Mouse (Mus musculus) ovary, postnatal 36 days (tissue): ENCODE measurements at regions not wholly inside any gene's neighbourhood (a gene's known extent, or its start where the extent isn't known, plus 50 kb on each side); places are given as distances from the start of the nearest gene placed in this dataset.
A peak's percentile ranks its signal among the peaks of the same experiment; 100 is the strongest.

Experiments
- DNase-seq: peaks from one replicate; pipeline ENCODE4 v3.0.0; 2022; ENCODE audit warnings: low spot score, mixed read lengths

- no peak for DNase-seq
Measured at GRCm38 (mm10) chr15:62994691-62995090, 850.3 kb downstream of the Gsdmc2 start.

- no peak for DNase-seq
Measured at GRCm38 (mm10) chr15:62986871-62987270, 858.1 kb downstream of the Gsdmc2 start.

- DNase-seq = no peak
Measured at GRCm38 (mm10) chr15:62986147-62986546, 858.8 kb downstream of the Gsdmc2 start.

GRCm38 (mm10) chr15:62970566-62970965 is 874.4 kb downstream of the Gsdmc2 start:
- DNase-seq = no peak

DNA sequence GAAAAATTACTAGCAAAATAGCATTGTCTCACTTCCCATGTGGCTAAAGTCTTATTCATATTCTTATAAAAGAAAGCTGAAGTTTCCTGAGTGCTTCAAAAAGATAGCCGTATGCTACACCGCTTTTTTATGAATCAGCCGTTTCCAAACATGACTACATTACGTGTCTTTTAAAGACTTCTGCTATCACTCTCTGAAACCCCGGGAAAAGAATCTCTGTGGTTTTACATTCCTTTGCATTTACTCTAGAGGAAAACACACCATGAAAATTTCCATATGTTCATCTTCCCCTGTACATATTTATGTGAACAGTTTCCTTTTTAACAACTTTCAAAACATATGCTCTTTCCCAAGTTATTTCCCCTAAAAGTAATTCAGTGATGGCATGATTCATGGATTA is 882.3 kb downstream of the Gsdmc2 start:
- DNase-seq = no peak

DNA sequence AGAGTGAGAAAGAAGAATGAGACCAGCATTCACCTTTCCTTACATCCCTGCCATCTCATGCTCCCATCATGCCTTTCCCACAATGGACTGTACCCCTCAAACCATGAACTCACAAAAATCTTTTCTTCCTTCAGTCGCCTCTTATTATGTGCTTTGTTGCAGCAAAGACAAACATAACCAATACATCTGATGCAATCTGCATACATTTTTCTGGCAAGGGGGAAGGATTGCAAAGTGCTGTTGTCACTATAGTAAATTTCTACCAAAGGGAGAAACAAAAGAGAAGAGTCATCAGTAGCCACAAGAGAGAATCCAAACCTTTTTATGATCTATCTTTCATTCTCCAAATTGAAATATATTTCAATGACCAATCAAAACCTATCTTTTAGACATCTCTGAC is 884.4 kb downstream of the Gsdmc2 start:
- no peak for DNase-seq

- DNase-seq = no peak
Measured at GRCm38 (mm10) chr15:62958506-62959330, 886.3 kb downstream of the Gsdmc2 start.

- DNase-seq = no peak
Measured at GRCm38 (mm10) chr15:62954889-62955288, 890.1 kb downstream of the Gsdmc2 start.

DNA sequence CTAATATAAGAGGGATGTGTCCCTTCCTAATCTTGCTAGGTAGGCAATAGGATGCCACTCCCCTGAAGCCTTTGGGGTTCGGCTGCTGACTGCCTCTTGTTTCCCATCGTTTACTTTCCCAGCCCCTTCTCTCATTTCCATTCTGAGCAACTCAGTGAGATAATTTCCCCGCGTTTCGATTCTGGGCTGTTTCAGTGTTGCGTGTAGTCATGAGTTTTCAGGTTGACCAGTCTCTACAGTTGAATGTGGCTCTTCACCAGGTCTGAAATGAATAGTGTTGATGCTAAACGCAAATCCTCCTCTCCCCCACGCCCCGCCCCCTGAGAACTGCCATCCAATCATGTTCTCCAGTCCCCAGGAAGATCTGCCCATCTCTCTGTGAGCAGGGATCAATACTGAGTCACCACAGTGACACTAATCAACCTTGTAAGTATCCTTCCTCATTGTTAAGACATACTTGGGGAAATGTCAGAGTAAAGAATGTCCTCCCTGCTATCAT is 890.6 kb downstream of the Gsdmc2 start:
- DNase-seq = no peak

DNA sequence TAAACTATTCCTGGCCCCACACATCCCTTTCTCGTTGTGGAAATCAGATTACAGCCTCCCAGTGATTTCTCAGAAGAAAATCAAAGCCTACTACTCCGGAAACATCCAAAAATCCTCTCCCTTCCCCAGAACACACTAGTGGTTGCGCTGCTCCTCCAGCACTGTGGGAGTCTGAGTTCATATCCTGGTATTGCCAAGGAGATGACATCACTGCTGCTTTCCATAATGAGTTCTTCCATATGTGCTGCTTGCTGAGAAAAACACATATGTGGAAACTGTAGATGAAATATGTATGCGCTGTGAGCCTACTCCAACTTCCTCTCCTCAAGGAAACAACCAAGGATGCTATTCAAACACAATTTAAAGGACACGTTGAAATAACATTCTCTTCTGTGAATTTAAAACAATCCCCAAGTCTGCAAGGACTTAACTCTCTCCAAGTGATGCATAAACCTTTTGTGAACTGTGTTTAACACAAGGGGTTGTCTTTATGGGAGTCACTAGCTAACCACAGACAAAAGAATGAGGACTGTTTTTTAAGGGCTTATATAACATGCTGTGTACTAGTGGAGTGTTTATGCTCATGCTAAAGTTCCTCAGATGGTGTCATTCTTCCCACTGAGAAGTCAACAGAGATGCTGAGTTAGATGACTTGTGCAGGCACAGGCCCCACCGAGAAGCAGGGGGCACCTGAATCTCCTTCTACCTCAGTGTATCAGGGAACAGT is 891.6 kb downstream of the Gsdmc2 start:
- no peak for DNase-seq

DNA sequence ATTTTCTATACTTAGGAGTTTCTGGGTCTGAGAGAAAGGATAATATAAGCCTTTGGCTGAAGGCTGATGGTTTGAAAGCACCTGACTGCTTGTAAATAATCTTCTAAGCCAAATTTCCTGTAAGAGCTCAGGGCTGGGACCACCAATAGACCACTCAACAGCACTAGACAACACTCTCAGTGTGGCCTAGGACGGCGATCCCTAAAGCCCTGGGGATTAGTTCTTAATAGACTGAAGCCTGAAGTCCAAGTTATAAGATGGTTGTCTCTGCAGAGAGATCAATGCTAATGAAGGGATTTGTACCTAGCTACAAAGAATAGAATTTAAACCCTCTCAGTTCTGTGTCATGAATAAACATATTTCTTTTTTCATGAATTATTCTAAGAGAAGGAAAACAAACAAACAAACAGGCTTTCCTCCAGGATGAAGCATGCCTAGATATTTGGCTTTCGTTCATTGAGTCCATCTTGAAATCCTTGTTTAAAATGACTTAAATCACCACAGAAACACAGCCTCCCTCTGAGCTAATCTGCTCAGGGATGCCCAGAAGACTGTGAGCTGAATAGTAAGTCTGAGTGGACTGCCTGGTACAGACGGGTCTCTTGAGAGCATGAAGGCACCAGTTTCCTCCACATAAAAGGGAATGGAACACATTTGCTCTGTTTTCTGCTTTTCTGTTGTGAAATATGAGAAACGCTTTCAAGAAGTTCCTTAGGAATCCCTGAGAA is 892.3 kb downstream of the Gsdmc2 start:
- no peak for DNase-seq

- DNase-seq = no peak
Measured at GRCm38 (mm10) chr15:62939416-62939815, 905.6 kb downstream of the Gsdmc2 start.

- DNase-seq = no peak
Measured at GRCm38 (mm10) chr15:62937756-62938155, 907.2 kb downstream of the Gsdmc2 start.

- DNase-seq = no peak
Measured at GRCm38 (mm10) chr15:62934522-62935189, 910.3 kb downstream of the Gsdmc2 start.

DNA sequence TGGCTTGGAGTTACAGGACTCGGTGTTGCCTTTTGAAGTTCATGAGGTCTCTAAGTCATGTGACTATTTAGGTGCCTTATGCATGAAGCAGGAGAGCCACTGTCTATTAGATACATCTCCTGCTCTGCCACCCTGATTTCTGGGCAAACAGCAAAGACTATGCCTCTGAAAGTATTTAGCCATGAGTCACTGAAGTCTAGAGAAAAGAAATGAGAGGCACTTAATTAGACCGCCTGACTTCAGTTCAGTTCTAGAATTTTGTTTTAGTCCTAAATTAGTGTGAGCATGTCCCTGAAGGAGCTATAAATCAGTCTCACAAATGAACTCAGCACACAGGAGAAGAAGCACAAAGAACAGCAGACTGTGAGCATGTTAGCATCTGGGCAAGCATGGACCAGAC is 924.5 kb downstream of the Gsdmc2 start:
- DNase-seq = no peak

DNA sequence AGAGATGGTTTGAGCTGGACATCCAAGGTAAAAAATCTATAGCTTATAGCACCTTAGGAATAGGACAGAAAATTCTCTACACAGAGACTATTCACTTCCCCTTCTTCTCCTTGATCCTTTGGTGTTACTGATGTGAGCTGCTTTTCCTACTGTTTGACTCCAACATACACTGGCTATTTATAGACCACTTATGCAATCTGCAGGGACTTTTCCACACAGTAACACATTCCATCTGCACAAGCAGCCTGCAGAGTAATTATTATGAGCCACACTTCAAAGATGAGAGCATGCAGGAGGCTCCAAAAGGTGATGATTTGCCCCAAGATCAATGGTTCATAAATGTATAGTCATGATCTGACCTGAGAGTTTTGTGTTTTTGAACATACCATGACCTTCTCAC is 925.7 kb downstream of the Gsdmc2 start:
- DNase-seq = no peak

DNA sequence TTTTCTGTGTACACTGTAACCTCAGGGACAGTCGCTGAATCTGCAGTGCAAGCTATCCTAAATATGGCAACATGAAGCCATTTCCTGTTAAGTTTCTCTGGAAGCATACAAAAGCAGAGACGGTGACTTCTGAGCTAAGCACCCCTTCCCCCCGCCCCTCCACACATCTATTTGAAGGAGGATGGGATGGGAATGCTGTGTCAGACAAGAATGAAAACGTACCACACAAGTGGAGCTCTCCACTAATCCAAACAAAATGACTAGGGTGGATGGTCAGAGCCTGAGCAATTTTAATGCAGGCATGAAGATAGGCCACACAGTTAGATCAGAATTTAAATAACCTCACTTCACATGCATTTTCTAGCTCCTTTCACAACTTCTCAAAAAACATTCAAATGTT is 936.6 kb downstream of the Gsdmc2 start:
- no peak for DNase-seq

DNA sequence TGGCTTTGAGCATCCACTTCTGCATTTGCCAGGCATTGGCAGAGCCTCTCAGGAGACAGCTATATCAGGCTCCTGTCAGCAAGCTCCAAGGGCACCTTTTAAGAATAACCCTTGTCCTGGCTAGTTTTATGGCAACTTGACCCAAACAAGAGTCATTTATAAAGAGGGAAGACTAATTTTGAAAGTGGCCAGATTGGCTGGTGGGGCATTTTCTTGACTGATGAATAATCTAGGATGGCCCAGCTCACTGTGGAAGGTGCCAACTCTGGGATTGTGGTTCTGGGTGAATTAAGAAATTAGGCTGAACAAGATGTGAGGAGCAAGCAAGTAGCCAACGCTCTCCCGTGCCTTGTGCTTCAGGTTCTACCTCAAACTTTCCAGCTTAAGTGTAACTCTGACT is 937.8 kb downstream of the Gsdmc2 start:
- no peak for DNase-seq

DNA sequence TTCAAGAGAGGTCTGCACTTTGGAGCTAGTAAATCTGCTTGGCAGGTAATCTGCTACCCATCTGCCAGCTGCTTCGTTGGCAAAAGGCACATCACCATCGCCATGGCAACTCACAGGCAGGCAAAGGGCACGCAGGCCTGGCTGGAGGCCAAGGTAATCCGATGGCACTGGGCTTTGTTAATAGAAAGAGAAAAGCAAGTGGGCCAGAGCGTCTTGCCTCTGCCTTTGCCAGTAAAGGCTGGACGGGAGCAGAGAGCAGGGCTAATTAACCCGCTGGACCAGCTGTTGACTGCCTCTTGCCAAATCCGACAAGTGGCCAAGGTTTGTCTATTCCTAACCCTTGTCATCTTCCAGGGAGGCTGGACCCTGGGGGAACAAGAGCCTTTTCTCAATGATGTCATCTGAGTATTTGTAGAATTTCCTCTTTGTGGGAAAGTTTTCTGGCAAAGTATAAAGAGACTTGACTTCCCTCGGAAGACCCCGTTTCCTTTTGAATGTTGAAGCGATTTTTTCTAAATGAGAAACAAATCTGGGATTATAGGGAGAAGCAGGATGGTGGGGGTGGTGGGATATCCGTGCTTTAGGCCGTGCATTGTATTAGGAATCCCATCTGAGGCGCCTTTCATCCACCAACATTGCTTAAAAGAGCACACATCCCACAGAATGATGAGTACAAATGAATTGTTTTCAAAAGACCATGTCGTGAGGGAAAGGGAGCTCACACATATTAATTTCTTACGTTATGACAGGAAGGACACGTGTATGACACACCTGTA is 941.7 kb downstream of the Gsdmc2 start:
- peak; percentile 82 for DNase-seq

DNA sequence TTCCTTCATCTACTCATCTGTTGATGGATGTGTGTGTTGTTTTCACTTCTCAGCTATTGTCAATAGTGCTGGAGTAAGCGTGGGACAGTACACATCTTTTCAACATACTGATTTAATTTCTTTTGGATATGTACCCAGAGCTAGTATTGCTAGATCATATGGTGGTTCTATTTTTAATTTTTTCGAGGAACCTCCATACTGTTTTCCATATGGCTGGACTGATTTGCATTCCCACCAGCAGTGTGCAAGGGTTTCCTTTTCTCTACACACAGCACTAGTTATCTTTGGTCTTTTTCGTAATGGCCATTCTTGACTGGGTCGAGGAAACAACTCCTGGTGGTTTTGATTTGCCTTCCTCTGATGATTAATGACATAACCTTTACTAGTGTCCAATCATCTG is 943.0 kb downstream of the Gsdmc2 start:
- no peak for DNase-seq

DNA sequence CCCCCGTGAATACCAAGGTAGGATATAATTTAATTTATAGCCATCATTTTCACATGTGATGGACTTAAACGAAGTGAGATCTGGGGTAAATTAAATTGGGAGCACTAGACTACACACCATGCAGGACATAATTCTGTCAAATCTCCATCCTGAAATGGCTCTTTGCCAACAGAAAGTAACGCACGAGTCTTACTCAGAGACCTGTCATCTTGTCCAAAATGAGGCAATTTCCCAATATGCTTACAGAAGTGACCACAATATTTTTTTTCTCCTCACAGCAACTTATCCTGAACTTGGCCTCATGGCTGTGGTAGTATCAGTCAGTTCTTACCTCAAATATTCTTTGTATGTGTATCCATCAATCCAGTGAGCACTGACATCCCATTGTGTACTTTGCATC is 955.2 kb downstream of the Gsdmc2 start:
- DNase-seq = no peak
